Mouse (Mus musculus) T-helper 2 cell (primary cell): ENCODE measurements around the gene Grik3.

Experiments
- in situ Hi-C: fragments of 300-600 bp; cut with MboI, MseI; formaldehyde crosslinking; loops from one replicate; pipeline ENCODE4 v1.15.1; 2025; ENCODE audit warnings: high pct_unique_total_duplicates

The Grik3 gene

DNA sequence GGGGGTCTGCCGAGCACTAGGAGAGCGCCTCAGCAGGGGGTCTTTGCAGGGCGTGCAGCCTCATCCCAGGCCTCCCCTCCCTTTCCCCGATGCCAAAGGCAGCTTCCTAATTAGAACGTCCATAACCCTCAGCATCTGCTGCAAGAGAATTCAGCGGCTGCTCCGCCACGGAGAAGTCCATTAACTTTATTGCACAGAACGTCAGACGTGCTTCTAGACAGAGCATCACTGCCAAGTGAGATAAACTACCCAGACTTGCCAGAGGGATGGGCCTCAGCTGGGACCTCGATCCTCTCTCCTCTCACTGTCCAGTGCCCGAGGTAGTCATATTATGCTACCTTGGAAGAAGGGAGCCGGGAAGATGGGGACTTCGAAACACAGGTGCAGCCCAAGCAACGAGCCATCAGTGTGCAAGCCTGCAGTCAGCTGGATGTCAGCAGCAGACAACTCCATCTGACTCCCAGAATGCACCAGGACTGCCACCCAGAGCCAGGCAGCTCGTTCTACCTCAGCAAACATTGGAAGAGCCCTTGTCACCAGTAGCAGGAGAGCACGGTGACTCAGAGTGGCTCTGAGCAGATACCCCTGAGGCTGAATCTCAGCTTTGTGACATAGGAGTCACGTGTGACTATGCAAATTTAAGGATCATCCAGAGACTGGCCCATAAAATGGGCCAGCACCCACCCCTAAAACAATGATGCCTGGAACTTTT lies 228.1 kb downstream of the Grik3 start:
- in situ Hi-C loops, result loop anchor here (25.0 kb wide), 1 partner anchor 756 kb away; no protein-coding TSS in a partner anchor

DNA sequence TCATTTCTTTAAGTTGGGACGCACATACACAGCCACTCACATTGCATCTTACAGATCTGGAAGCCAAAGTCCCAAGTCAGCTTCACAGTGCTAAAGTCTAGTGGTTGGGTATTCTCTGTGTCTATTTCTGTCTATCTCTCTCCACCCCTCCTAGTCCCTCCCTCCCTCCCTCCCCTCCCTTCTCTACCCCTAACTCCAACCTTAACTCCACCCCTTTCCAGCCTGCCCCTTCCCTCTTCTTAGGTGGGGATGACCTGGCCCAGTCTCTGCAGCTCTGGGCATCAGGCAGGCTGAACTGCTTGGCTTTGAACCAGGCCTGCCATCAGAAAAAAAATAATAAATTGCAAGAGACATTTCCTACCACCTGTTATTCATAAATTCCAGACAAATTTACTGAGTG lies 235.7 kb downstream of the Grik3 start:
- in situ Hi-C loops, result no loop called here

DNA sequence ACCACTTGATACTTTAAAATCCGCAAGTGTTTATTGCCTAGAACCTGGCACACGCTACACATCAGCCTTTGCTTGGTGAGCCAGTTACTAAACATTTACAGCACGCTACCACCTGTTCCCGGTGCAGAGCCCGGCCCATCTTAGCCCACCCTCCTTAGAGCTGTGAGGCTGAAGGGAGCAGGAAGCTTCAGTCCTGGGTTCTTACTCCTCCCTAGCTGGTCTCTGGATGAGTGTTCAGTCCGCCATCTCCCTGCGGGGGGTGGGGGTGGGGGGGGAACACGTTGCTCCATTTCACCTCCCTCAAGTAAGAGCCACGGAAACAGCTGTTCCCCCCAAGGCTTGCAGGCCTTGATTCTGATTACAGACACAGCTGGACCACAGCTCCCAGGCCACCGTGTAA lies 236.5 kb downstream of the Grik3 start:
- in situ Hi-C loops, result no loop called here

DNA sequence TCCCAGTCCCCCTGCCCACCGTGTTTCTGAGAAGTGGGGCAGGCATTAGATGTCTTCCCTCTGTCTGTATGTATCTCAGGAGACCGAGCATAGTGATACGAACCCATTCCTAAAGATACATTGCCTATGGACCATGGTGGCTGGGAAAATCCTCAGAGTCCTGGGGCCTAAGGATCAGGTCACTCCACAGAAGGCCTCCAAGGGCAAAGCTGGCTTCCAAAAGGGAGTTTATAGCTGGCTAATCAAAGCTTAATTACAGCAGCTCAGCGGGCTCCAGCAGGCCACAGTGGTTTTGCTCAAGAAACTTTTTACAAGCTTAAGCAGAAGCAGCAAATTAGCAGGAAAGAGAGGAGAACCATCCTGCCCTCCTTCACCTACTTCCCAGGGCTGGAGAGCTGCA lies 237.1 kb downstream of the Grik3 start:
- in situ Hi-C loops, result no loop called here

DNA sequence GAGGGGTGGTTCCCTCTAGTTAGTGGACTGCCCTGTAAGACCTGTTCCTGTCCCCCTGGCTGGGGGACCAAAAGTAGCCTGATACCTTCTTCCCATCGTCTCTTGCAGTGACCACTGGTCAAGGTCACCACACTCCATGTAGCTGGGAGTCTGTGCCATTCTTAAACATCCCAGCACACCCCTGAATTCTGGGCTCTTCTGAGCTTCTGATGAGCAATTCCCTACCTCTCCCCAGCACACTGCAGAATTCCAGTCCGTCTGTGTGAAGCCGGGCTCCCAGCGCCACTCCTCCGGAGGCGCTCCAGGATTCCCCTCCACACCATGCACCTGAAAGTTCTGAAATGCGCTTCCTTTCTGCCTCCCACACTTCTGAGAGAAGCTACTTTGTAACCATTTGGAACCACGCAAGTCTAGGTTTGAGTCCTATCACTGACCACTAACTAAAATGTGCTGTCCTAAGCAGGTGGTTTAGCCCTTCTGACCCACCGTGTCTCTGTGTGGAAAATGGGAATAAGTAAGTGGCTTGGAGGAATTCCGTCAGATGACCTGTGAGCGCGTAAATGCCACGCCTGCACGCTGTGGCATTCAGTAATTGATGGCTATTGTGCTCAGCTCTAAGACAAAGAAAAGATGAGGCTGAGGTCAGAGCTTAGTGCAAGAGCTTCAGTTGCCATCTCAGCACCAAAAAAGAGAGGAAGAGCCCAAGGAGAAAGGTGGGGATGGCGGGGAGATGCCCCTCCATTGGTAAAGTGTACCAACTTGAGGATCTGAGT lies 237.8 kb downstream of the Grik3 start:
- in situ Hi-C loops, result no loop called here

DNA sequence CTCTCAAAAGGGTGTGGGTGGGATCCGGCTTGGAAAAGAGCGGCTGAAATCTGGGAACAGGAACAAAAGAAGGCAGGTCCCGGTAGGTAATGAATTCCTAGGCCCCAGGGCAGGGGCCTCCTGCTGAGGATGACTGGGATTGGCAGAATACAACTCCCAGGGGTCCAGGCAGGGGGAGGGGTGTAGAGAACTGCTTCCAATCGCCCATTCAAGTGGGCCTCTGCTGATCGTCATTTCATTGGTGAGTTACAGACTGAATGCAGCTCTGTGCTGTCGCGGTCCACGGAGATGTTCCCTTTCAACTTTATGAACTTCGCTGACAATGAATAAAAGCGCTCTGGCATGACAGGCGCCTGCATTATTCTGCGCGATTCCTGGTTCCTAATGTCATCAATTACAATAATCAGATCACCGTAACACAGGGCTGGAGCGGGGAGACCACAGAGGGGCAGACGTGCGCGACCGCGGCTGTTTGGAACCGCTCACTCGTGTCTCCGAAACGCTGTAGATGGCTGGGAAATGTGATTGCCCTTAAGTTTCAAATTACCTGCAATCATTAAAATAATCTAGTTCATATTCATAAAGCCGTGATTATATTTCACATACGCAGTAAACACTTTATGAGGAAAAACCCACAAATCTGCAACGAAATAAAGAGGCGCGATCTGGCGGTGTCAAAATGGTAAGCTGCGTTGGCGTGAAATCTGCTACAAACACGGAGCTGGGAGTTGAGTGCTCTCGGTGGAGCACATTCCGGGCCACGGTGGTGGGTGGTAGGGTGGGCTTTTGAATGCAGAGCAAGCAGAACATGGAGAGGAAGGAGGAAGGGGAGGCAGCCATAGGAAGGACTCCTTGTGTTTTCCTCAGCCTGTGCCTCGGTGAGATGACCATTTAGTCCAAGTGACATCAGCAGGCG lies 239.1 kb downstream of the Grik3 start:
- in situ Hi-C loops, result no loop called here

DNA sequence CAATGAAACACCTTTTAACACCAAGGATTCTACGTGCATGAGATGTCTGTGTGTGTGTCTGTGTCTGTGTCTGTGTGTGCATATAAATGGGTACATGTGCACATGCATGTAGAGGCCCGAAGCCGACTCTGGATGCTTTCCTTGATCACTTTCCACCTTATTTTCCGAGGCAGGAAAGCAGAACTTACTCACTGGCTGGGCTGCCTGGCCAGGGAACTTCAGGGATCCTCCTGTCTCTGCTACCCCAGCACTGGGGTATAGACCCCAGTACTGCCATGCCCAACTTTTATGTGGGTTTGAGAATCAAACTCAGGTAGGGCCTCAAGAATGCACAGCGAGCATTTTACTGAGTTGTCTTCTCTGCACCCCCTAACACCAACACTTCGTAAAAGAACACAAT lies 240.3 kb downstream of the Grik3 start:
- in situ Hi-C loops, result no loop called here

DNA sequence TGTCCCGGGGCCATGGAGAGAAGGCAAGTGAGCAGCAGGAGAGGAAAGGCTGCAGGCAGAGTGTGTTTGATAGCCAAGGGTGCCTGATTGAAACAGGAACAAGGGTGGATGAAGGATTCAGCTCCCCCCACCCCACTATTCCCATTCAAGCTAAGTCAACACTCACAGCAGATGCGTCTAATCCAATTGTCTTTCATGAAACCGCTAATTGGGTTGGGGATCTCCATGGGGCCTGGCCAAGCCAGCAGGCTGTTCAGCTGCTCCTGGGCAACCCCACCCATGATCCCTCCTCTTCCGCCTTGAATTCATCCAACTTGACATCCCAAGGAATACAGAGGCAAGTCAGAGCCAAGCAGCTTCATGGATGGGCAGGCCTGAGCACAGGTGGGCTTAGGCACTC lies 246.3 kb downstream of the Grik3 start:
- in situ Hi-C loops, result no loop called here

DNA sequence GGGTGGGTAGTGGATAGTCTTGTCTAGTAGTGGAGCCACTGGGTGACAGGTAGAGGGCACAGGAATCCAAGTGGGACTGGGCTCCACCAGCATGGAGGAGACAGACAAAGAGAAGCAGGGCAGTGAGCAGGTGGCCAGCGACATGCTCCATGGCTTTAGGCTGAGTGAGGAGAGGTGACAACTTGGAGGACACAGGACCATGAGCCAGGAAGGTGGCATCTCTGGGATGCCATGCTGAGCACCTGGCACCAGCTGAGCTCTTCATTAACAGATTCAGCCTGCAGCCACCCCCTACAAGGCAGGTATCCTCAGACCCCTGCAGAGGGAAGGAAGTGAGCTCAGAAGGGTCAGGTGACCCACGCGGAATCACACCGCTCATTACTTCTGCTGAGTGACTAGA lies 248.3 kb downstream of the Grik3 start:
- in situ Hi-C loops, result no loop called here

DNA sequence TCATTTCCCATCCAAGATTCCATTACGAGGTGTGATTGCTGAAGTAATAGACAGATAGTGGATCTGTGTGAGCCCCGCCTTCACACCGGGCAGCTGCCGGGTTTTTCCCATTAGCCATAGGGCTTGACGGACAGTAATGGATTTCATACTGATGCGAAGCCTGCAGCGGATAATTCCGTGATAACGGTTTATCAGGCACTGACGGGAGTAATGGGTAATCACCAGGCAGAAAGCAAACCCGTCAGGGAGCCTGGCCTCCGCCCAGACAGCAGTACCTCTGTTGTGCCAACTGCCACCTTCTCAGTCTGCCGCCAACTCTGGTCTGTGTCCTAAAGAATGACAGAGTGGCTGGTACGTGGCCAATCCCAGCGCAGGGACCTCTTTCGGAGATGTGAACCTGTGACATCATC lies 251.7 kb downstream of the Grik3 start:
- in situ Hi-C loops, result no loop called here

DNA sequence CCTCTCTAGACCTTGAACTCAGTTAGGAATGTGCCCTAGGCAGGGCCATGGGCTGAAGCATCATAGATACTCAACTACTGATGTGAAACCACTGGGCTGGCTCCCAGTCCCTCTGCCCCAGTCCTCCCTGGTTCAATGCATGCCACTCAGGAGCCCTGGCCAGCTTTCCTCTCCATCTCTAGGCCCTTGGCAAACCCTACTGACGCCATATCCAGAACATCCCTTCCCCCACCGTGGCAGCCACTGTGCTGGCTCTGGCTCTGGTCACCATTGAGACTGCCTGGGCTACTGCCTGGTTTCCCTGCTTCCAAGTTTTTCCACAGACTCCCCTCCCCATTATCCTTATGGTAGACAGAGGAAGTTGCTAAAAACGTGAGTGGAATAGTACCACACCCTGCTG lies 255.4 kb downstream of the Grik3 start:
- in situ Hi-C loops, result no loop called here

DNA sequence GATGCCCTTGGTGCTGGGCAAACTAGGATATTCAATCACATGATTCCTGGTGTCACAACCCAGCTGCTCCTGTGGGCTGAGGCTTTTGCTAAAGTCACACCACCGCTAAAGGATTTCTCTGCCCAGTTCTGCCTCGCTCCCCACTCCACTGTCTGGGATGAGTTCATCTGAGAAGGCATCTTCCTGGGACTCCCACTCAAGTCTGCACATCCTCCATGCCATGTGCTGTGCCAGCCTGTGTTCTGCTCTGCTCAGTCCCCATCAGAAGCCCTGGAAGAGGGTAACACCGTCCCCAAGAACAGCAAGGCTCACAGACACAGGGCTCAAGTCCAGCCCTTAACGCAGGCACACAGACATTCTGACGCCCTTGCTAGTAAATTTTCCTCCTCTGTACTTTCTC lies 265.9 kb downstream of the Grik3 start:
- in situ Hi-C loops, result loop anchor here (10.0 kb wide), 1 partner anchor 378 kb away; no protein-coding TSS in a partner anchor

DNA sequence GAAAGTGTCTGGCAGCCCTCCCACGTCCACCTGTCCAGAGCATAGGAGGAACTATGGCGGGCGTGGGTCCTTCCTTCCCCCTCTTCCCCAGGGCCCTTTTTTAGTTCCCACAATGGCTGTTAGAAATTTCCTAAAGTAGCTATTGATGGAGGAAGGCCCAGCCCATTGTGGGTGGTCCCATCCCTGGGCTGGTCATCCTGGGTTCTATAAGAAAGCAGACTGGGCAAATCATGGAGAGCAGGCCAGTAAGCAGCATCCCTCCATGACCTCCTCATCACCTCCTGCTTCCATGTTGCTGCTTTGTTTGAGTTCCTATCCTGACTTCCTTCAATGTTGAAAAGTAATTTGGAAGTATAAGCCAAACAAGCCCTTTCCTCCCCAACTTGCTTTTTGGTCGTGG lies 269.8 kb downstream of the Grik3 start:
- in situ Hi-C loops, result no loop called here

DNA sequence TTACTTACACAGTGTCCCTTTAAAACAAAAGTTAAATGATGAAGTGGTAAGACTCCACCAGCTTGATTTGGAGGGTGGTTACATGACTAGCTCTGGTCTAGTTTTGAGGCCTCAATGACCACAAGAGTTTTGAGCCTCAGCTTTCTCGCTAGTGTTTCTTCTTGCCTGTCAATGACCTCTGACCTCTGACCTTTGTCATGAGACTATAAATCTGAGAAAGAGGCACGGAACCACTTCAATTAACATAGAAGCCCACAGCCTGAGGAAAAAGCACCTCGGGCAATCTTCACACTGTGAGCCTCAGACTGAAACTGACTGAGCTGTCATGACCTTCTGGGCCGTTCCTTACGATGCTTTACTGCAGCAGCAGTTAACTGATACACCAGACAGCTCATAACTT lies 272.6 kb downstream of the Grik3 start:
- in situ Hi-C loops, result no loop called here
